Mouse (Mus musculus) midbrain, embryonic 13.5 days (tissue): ENCODE data around the gene Psmb3. TPM values are rescaled to one million over a fixed set of nuclear protein-coding genes. Genes with fewer than 3 reads are reported as not detected.

Experiments used
- ATAC-seq: fragments of 200-750 bp; cut with Nextera tagmentation; 2 replicates; pipeline ENCODE4 v1.8.0; 2017; ENCODE audit warnings: mild to moderate bottlenecking, moderate TSS enrichment, moderate library complexity
- H3K27ac ChIP-seq: fragments of 300-500 bp; sonication (generic); 2 replicates; pipeline ENCODE4 v1.5.1; 2015; ENCODE audit warnings: inconsistent platforms, mild to moderate bottlenecking, moderate library complexity
- H3K27me3 ChIP-seq: fragments of 300-500 bp; sonication (generic); 2 replicates; pipeline ENCODE4 v1.6.1; 2015; ENCODE audit warnings: mild to moderate bottlenecking, inconsistent platforms
- H3K36me3 ChIP-seq: fragments of 300-500 bp; sonication (generic); 2 replicates; pipeline ENCODE4 v1.6.1; 2015; ENCODE audit warnings: mild to moderate bottlenecking, inconsistent platforms
- H3K4me1 ChIP-seq: fragments of 300-500 bp; sonication (generic); replicated peaks from 2 replicates; pipeline ENCODE4 v1.6.1; 2015; ENCODE audit warnings: inconsistent platforms
- H3K4me2 ChIP-seq: fragments of 300-500 bp; sonication (generic); replicated peaks from 2 replicates; pipeline ENCODE4 v1.6.1; 2015; ENCODE audit warnings: moderate library complexity, mild to moderate bottlenecking, inconsistent platforms
- H3K4me3 ChIP-seq: fragments of 300-500 bp; sonication (generic); replicated peaks from 2 replicates; pipeline ENCODE4 v1.5.1; 2015; ENCODE audit warnings: mild to moderate bottlenecking, inconsistent platforms
- H3K9ac ChIP-seq: fragments of 300-500 bp; sonication (generic); replicated peaks from 2 replicates; pipeline ENCODE4 v1.6.1; 2015; ENCODE audit warnings: mild to moderate bottlenecking, inconsistent platforms
- H3K9me3 ChIP-seq: fragments of 300-500 bp; sonication (generic); 2 replicates; pipeline ENCODE4 v1.6.1; 2016; ENCODE audit warnings: mild to moderate bottlenecking, inconsistent platforms
- WGBS: fragments of 180-500 bp; shearing (Covaris S2); methylation state at CpG from one replicate; pipeline ENCODE4 v1.1.7; 2015; 5-methylcytosine and 5-hydroxymethylcytosine counted together
- polyA plus RNA-seq: library from polyadenylated mRNA; unstranded; fragments of >200 nt; fragmentation: Nextera tagmentation; extraction: Ambion mirVana; gene quantifications from 2 replicates; pipeline ENCODE4 v1.2.1, GENCODE M21; 2015

Gene Psmb3
- polyA plus RNA-seq, 1 experiment from 2014 or later: 503 TPM

GRCm38 (mm10) chr11:97662207-97662892 is 40.8 kb upstream of the Psmb3 start:
- H3K27me3 ChIP-seq: peaks cover 20% of the 10 kb centered on the region
- H3K9me3 ChIP-seq: no peaks in the 10 kb centered on the region
- ATAC-seq: no peak
- 2% methylated on average over 21 of the region's 21 CpGs for WGBS
- H3K36me3 ChIP-seq: peaks cover 20% of the 10 kb centered on the region
- peak overlapping the region; percentile 90; the same call in 1 of the 2 replicates for H3K27ac ChIP-seq
- H3K4me3 ChIP-seq: peak overlapping the region; percentile 93
- peak overlapping the region; percentile 83 for H3K4me2 ChIP-seq
- peak overlapping the region; percentile 88 for H3K9ac ChIP-seq
- peaks cover 52% of the 10 kb centered on the region for H3K4me1 ChIP-seq

- Histone ChIP-seq H3K9ac (peak within 1 kb of the TSS; percentile 88), H3K4me1 (peaks cover 52% of the 10 kb centered on the region), H3K4me3 (peak within 1 kb of the TSS; percentile 93), H3K27ac (peak within 1 kb of the TSS; percentile 90), H3K4me2 (peak within 1 kb of the TSS; percentile 83), H3K27me3 (peaks cover 20% of the 10 kb centered on the region), H3K9me3 (no peaks in the 10 kb centered on the region), H3K36me3 (peaks cover 26% of the 10 kb centered on the region)
- WGBS: 1% methylated on average over 24 of the region's 76 CpGs
- ATAC-seq: peak; percentile 61
These were observed 40.2 kb upstream of the Psmb3 start, which contains the start of gene Mllt6 for GRCm38 (mm10) chr11:97662893-97663527. TSS of gene Mllt6 (plus strand) at chr11:97663414.

- ATAC-seq: no peak
- H3K4me1 ChIP-seq: peaks cover 56% of the 10 kb centered on the region
- no peaks in the 10 kb centered on the region for H3K9me3 ChIP-seq
- H3K9ac ChIP-seq: peak overlapping the region; percentile 88
- H3K4me2 ChIP-seq: peak overlapping the region; percentile 83
- WGBS: 1% methylated on average over 42 of the region's 57 CpGs
- peaks cover 20% of the 10 kb centered on the region for H3K27me3 ChIP-seq
- H3K36me3 ChIP-seq: peaks cover 33% of the 10 kb centered on the region
- peak overlapping the region; percentile 90 for H3K27ac ChIP-seq
- peak overlapping the region; percentile 93 for H3K4me3 ChIP-seq
These were observed 39.5 kb upstream of the Psmb3 start for GRCm38 (mm10) chr11:97663528-97664338.

DNA sequence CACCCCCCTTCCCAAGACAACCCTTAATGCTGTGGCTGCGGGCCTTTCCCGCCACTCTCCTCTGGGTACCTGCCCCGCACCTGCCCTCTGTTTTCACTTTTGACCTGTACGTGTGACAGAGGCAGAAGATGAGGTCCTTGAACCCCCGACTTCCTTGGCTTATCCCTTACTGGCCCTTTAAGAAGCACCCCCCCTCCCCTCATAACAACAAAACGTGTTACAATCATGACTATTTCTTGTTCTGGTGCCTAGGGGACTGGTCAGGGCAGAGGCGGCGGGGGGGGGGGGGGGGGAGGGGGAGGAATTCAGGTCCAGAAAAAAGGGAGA is 38.9 kb upstream of the Psmb3 start:
- H3K9me3 ChIP-seq: no peaks in the 10 kb centered on the region
- H3K4me1 ChIP-seq: peaks cover 57% of the 10 kb centered on the region
- peaks cover 20% of the 10 kb centered on the region for H3K27me3 ChIP-seq
- H3K4me2 ChIP-seq: peak overlapping the region; percentile 83
- H3K36me3 ChIP-seq: peaks cover 39% of the 10 kb centered on the region
- peak overlapping the region; percentile 88 for H3K9ac ChIP-seq
- ATAC-seq: no peak
- peak overlapping the region; percentile 93 for H3K4me3 ChIP-seq
- WGBS: 0% methylated on average over 7 of the region's 8 CpGs
- peak overlapping the region; percentile 90 for H3K27ac ChIP-seq

DNA sequence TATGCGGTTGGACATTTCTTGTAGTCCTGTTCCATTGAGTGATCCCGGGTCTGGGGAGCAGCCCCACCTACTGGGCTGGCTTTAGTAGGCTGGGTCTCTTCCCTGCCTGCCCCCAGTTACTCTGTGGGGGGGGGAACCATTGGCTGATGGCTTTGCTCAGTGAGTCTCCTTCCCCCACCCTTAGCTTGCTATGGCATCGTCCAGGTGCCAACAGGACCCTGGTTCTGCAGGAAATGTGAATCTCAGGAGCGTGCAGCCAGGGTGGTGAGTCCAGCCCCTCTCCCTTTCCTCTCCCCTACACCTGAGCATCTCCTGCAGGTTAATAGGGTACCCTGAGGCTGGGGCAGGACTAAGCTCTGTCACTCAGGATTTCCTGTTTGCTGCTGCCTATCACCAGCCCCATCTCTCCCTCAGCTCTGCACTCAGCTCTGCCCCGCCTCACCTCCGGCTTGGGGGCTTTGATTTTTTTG is 38.4 kb upstream of the Psmb3 start:
- Histone ChIP-seq H3K27ac (peak overlapping the region; percentile 90), H3K36me3 (peaks cover 44% of the 10 kb centered on the region), H3K9ac (peak overlapping the region; percentile 88), H3K9me3 (no peaks in the 10 kb centered on the region), H3K4me3 (peak overlapping the region; percentile 93), H3K4me2 (peak overlapping the region; percentile 83), H3K27me3 (peaks cover 20% of the 10 kb centered on the region), H3K4me1 (peaks cover 57% of the 10 kb centered on the region)
- ATAC-seq: no peak
- 31% methylated on average over 6 of the region's 6 CpGs for WGBS

DNA sequence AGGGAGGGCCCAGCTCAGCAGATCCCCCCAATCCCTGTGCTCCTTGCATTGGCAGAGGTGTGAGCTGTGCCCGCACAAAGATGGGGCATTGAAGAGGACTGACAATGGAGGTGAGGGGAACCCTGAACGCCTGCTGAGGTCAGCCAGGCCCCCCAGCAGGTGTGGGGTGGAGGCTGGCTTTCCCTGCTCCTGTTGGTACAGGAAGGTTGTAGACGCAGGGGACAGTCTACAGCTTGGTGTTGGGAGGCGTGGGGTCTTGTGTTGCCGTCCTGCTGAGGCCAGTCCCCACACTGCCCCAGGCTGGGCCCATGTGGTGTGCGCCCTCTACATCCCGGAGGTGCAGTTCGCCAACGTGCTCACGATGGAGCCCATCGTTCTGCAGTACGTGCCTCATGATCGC is 37.8 kb upstream of the Psmb3 start:
- Histone ChIP-seq H3K4me1 (peaks cover 62% of the 10 kb centered on the region), H3K27ac (no peak overlapping the region), H3K4me2 (peak overlapping the region; percentile 83), H3K36me3 (peaks cover 50% of the 10 kb centered on the region), H3K4me3 (peak overlapping the region; percentile 93), H3K27me3 (peaks cover 20% of the 10 kb centered on the region), H3K9ac (0 out of 2 replicates have a peak overlapping the region, but pooled peaks have one; percentile 88), H3K9me3 (no peaks in the 10 kb centered on the region)
- ATAC-seq: no peak
- 86% methylated on average over 13 of the region's 13 CpGs for WGBS

- H3K36me3 ChIP-seq: peaks cover 58% of the 10 kb centered on the region
- H3K9me3 ChIP-seq: no peaks in the 10 kb centered on the region
- H3K4me1 ChIP-seq: peaks cover 57% of the 10 kb centered on the region
- ATAC-seq: no peak
- WGBS: 90% methylated on average over 7 of the region's 7 CpGs
- H3K9ac ChIP-seq: no peak overlapping the region
- H3K27ac ChIP-seq: no peak overlapping the region
- H3K4me3 ChIP-seq: no peak overlapping the region
- H3K27me3 ChIP-seq: peaks cover 12% of the 10 kb centered on the region
- no peak overlapping the region for H3K4me2 ChIP-seq
These were observed 37.0 kb upstream of the Psmb3 start for GRCm38 (mm10) chr11:97666221-97666620.

- no peak for ATAC-seq
- Histone ChIP-seq H3K4me3 (no peak overlapping the region), H3K27ac (no peak overlapping the region), H3K9ac (no peak overlapping the region), H3K27me3 (peaks cover 7% of the 10 kb centered on the region), H3K4me2 (no peak overlapping the region), H3K9me3 (no peaks in the 10 kb centered on the region), H3K4me1 (peaks cover 52% of the 10 kb centered on the region), H3K36me3 (peaks cover 64% of the 10 kb centered on the region)
- WGBS: 95% methylated on average over 15 of the region's 15 CpGs
These were observed 36.4 kb upstream of the Psmb3 start for GRCm38 (mm10) chr11:97666794-97667193.

- 94% methylated on average over 7 of the region's 7 CpGs for WGBS
- ATAC-seq: no peak
- H3K27me3 ChIP-seq: no peaks in the 10 kb centered on the region
- peaks cover 41% of the 10 kb centered on the region for H3K4me1 ChIP-seq
- H3K36me3 ChIP-seq: peaks cover 77% of the 10 kb centered on the region
- no peak overlapping the region for H3K4me3 ChIP-seq
- H3K27ac ChIP-seq: no peak overlapping the region
- no peaks in the 10 kb centered on the region for H3K9me3 ChIP-seq
- H3K4me2 ChIP-seq: no peak overlapping the region
- no peak overlapping the region for H3K9ac ChIP-seq
These were observed 35.0 kb upstream of the Psmb3 start for GRCm38 (mm10) chr11:97668160-97668559.

DNA sequence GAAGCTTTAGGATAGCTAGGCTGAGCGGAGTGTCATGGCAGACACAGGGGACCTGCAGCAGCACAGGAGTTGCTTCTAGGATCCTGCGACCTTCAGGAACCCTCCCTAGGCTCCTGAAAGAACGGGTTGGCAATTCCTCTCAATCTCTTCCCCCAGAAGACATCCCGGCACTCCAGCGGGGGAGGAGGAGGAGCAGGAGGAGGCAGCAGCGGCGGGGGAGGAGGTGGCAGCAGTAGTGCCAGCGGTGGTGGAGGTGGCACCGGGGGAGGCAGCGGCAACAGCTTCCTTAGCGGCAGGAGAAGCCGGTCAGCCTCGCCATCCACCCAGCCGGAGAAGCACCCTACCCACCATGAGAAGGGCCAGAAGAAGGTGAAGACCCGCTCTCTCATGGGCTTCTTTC is 33.9 kb upstream of the Psmb3 start:
- Histone ChIP-seq H3K4me2 (no peak overlapping the region), H3K27me3 (no peaks in the 10 kb centered on the region), H3K4me3 (no peak overlapping the region), H3K9ac (peak overlapping the region; percentile 49), H3K4me1 (peaks cover 39% of the 10 kb centered on the region), H3K36me3 (peaks cover 88% of the 10 kb centered on the region), H3K9me3 (no peaks in the 10 kb centered on the region), H3K27ac (0 out of 2 replicates have a peak overlapping the region, but pooled peaks have one; percentile 49)
- WGBS: 46% methylated on average over 14 of the region's 15 CpGs
- ATAC-seq: no peak

GRCm38 (mm10) chr11:97669829-97670228 is 33.4 kb upstream of the Psmb3 start:
- Histone ChIP-seq H3K27ac (no peak overlapping the region), H3K4me3 (no peak overlapping the region), H3K4me1 (peaks cover 33% of the 10 kb centered on the region), H3K9me3 (no peaks in the 10 kb centered on the region), H3K4me2 (no peak overlapping the region), H3K27me3 (no peaks in the 10 kb centered on the region), H3K9ac (no peak overlapping the region), H3K36me3 (peaks cover 94% of the 10 kb centered on the region)
- no peak for ATAC-seq
- 34% methylated on average over 6 of the region's 6 CpGs for WGBS
